Mouse (Mus musculus) brown adipose tissue, adult 24 weeks (tissue): ENCODE results near the gene Pax3. TPM values are rescaled to one million over a fixed set of nuclear protein-coding genes. Genes with fewer than 3 reads are reported as not detected.

Experiments used
- H3K27ac ChIP-seq: fragments of 200-500 bp; replicated peaks from 2 replicates; pipeline ENCODE4 v1.5.1; 2012; ENCODE audit warnings: low read depth, mild to moderate bottlenecking, low read length
- H3K4me1 ChIP-seq: fragments of 200-500 bp; 2 replicates; pipeline ENCODE4 v1.6.1; 2012; ENCODE audit warnings: low read length, mixed read lengths; ENCODE audit not compliant: control insufficient read depth, insufficient read depth, insufficient read length
- H3K4me3 ChIP-seq: fragments of 200-500 bp; 2 replicates; pipeline ENCODE4 v1.5.1; 2012; ENCODE audit warnings: low read depth, mild to moderate bottlenecking, low read length, moderate library complexity; ENCODE audit not compliant: insufficient read depth
- polyA plus RNA-seq: library from polyadenylated mRNA; stranded (reverse); fragments of >200 nt; gene quantifications from 2 replicates; pipeline ENCODE4 v1.2.4, GENCODE M21; 2012; ENCODE audit not compliant: missing spikeins, insufficient read depth, insufficient read length

Gene Pax3
- polyA plus RNA-seq, 1 experiment: not detected

- no peaks in the 10 kb centered on the region for H3K4me1 ChIP-seq
- H3K27ac ChIP-seq: no peak overlapping the region
- no peak overlapping the region for H3K4me3 ChIP-seq
These were observed 28.1 kb downstream of the Pax3 start for GRCm38 (mm10) chr1:78168796-78169195.

- H3K27ac ChIP-seq: no peak overlapping the region
- H3K4me1 ChIP-seq: no peaks in the 10 kb centered on the region
- no peak overlapping the region for H3K4me3 ChIP-seq
These were observed 29.2 kb downstream of the Pax3 start for GRCm38 (mm10) chr1:78167577-78168286.

- H3K4me3 ChIP-seq: no peak overlapping the region
- H3K4me1 ChIP-seq: no peaks in the 10 kb centered on the region
- H3K27ac ChIP-seq: no peak overlapping the region
These were observed 35.2 kb downstream of the Pax3 start for GRCm38 (mm10) chr1:78161745-78162144.

- Histone ChIP-seq H3K4me1 (no peaks in the 10 kb centered on the region), H3K27ac (no peak overlapping the region), H3K4me3 (no peak overlapping the region)
These were observed 39.0 kb downstream of the Pax3 start for GRCm38 (mm10) chr1:78157930-78158329.

- Histone ChIP-seq H3K4me1 (no peaks in the 10 kb centered on the region), H3K27ac (no peak overlapping the region), H3K4me3 (no peak overlapping the region)
These were observed 41.1 kb downstream of the Pax3 start for GRCm38 (mm10) chr1:78155796-78156195.

GRCm38 (mm10) chr1:78148011-78148623 lies 48.8 kb downstream of the Pax3 start:
- Histone ChIP-seq H3K27ac (no peak overlapping the region), H3K4me1 (no peaks in the 10 kb centered on the region), H3K4me3 (no peak overlapping the region)

- H3K4me3 ChIP-seq: no peak overlapping the region
- H3K27ac ChIP-seq: no peak overlapping the region
- H3K4me1 ChIP-seq: no peaks in the 10 kb centered on the region
These were observed 53.5 kb downstream of the Pax3 start for GRCm38 (mm10) chr1:78143403-78143802.

GRCm38 (mm10) chr1:78142912-78143311 lies 54.0 kb downstream of the Pax3 start:
- Histone ChIP-seq H3K27ac (no peak overlapping the region), H3K4me1 (no peaks in the 10 kb centered on the region), H3K4me3 (no peak overlapping the region)

- no peak overlapping the region for H3K27ac ChIP-seq
- no peak overlapping the region for H3K4me3 ChIP-seq
- H3K4me1 ChIP-seq: no peaks in the 10 kb centered on the region
These were observed 55.0 kb downstream of the Pax3 start for GRCm38 (mm10) chr1:78141741-78142501.

GRCm38 (mm10) chr1:78141314-78141713 lies 55.6 kb downstream of the Pax3 start:
- Histone ChIP-seq H3K27ac (no peak overlapping the region), H3K4me3 (no peak overlapping the region), H3K4me1 (no peaks in the 10 kb centered on the region)

GRCm38 (mm10) chr1:78140505-78141303 lies 56.2 kb downstream of the Pax3 start:
- Histone ChIP-seq H3K4me1 (no peaks in the 10 kb centered on the region), H3K4me3 (no peak overlapping the region), H3K27ac (no peak overlapping the region)

GRCm38 (mm10) chr1:78139287-78139686 lies 57.6 kb downstream of the Pax3 start:
- H3K27ac ChIP-seq: no peak overlapping the region
- no peak overlapping the region for H3K4me3 ChIP-seq
- no peaks in the 10 kb centered on the region for H3K4me1 ChIP-seq

- Histone ChIP-seq H3K4me3 (no peak overlapping the region), H3K27ac (no peak overlapping the region), H3K4me1 (no peaks in the 10 kb centered on the region)
These were observed 67.7 kb downstream of the Pax3 start for GRCm38 (mm10) chr1:78129267-78129666.

GRCm38 (mm10) chr1:78119899-78120560 lies 76.9 kb downstream of the Pax3 start:
- Histone ChIP-seq H3K4me3 (no peak overlapping the region), H3K27ac (no peak overlapping the region), H3K4me1 (no peaks in the 10 kb centered on the region)
